Mouse (Mus musculus): ENCODE measurements around the gene Vsig10l.
A peak's percentile ranks its signal among the peaks of the same experiment; 100 is the strongest.

The Vsig10l gene

DNA sequence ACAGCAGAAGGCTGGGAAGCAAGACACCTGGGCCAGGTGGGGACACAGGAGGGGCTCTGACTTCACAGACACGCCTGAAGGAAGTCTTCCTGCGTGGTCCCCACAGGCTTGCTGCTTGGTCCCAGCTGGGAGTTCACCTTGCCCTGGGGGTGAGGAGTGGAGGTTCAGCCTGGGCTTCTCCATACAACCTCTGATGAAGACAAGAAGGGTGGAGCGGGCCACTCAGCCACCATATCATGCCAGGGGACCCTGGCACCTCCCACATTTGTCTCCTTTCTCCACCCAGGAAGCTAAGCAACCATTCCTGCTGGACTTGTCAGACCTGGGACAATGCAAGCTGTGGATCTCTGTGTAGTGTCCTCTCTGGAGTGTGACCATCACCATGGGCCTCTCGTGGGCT is at the start of gene Vsig10l:
Gene Vsig10l, plus strand, starts transcription at position 301 of the 400 bp plus-strand sequence.
- no peak for DNase-seq (ENCODE audit: low spot score in 2 of 2)

GRCm38 (mm10) chr7:43417298-43417697 is 45.7 kb upstream of the Vsig10l start:
- peak in 1 of 2 experiments; percentile 32 for DNase-seq (ENCODE audit: low spot score in 2 of 2)

DNA sequence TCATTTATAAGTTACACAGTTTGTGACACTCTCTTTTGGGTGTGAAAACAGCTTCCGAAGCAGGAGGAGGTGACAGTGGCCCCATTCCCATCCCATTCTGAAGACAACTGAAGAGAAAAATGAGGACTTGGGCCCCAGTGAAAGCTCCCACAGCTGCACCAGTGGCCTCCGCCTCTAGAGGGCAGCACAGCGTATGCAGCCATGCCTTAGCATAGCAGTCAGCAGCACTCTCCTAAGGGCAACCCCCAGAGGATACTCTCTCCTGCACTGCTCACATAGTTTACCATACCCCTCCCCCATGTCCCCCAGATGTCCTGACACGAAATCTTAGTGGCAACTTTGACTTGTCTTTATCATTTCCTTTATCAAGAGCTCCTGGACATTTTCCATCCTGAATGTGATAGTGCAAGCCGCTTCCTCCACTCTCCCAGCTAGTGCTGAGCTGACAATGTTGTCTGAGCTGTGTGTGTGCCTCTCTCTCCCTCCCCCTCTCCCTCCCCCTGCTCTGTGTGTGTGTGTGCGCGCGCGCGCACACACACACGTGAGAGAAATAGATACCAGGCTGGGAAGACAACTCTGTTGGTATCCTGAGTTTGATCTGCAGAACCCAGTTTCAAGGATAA is 39.8 kb upstream of the Vsig10l start:
- DNase-seq (ENCODE audit: low spot score in 2 of 2), result peak; percentile 72 to 87

DNA sequence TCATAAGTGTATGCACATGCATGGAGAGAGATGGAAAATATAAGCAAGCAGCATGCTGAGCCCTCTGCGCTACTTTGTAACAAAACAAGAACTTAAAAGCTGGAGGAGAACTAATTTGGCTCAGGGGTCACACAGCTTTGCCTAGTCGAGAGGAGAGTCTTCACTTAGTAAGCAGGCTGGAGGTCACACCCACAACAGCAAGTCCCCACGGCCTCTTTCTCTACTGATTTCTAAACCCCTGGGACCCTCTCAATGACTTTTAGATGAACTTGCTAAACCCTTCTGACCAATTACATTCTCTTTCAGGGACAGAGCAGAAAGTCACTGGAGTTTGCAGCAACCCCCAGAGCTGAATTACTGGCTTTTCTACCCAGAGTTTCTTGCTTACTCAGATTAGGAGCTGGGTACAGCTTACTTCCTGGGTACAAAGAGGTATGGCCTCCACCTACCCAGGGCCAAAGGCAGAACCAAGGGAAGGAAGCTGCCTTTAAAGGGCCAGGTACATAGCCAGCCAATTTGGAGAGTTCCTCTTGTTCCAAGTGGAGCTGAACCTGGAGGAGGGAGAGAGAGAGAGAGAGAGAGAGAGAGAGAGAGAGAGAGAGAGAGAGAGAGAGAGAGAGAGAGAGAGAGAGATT is 38.8 kb upstream of the Vsig10l start:
- no peak for DNase-seq (ENCODE audit: low spot score in 2 of 2)

GRCm38 (mm10) chr7:43427406-43427805 is 35.5 kb upstream of the Vsig10l start, which contains the start of gene Lim2:
Gene Lim2, plus strand, starts transcription at chr7:43427670.
- DNase-seq (ENCODE audit: low spot score in 2 of 2), result no peak

- DNase-seq (ENCODE audit: low spot score in 2 of 2), result no peak
Observed at GRCm38 (mm10) chr7:43429500-43429899, 33.5 kb upstream of the Vsig10l start.

DNA sequence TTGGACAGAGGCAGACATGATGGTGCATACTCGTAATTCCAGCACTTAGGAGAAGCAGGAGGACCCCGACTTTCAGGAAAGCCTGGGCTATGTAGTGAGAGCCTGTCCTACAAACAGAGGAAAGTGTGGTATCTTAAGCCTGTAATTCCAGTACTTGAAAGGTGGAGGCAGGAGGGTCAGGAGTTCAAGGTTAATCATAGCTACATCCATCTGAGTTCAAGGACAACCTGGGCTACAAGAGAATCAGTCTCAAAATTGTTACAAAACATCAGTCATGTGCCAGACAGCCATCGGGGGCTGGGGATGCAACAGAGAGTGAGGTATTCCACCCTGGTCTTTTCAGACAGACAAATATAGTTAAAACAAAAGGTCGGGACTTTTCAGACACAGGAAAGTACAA is 30.1 kb upstream of the Vsig10l start:
- no peak for DNase-seq (ENCODE audit: low spot score in 2 of 2)

- DNase-seq (ENCODE audit: low spot score in 2 of 2), result no peak
Observed at GRCm38 (mm10) chr7:43434676-43435075, 28.3 kb upstream of the Vsig10l start.

- no peak for DNase-seq (ENCODE audit: low spot score in 2 of 2)
Observed at GRCm38 (mm10) chr7:43436341-43437255, 26.4 kb upstream of the Vsig10l start, which contains the start of gene Nkg7. Gene Nkg7, plus strand, starts transcription at chr7:43437073.

- no peak for DNase-seq (ENCODE audit: low spot score in 2 of 2)
Observed at GRCm38 (mm10) chr7:43438611-43439010, 24.3 kb upstream of the Vsig10l start.

DNA sequence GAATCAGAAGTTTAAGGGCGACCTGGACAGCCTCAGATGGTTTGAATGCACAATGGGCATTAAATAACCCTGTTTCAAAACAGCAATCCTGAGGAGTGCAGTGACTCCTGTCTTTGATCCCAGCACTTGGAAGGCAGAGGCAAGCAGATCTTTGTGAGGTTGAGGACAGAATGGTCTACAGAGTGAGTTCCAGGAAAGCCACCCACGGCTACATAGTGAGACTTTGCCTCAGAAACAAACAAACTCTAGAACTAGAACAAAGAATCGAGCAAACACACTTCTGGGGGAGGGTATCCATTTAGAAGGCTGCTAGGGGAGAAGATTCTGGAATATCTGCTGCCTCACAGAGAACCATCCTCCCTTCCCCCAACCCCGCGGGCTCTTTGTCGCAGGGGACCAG is 22.5 kb upstream of the Vsig10l start, which contains the start of gene Cldnd2:
Gene Cldnd2, plus strand, starts transcription at position 301 of the 400 bp plus-strand sequence.
- DNase-seq (ENCODE audit: low spot score in 2 of 2), result no peak

DNA sequence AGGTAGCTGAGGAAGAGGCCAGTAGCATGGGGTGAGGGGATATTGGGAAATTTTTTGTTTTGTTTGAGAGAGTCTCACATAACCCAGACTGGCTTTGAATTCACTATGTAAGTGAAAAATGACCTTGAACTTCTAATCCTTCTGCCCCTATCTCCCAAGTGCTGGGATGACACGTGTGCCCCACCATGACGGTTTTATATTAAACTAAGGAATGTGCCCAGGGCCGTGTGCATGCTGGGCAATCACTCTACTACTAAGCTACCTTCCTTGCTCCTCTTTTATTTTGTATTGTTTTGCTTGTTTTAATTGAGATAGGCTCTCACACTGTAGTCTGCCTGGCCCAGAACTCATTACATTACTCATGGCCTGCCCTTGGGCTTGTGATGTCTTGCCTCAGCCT is 21.9 kb upstream of the Vsig10l start:
- no peak for DNase-seq (ENCODE audit: low spot score in 2 of 2)

DNA sequence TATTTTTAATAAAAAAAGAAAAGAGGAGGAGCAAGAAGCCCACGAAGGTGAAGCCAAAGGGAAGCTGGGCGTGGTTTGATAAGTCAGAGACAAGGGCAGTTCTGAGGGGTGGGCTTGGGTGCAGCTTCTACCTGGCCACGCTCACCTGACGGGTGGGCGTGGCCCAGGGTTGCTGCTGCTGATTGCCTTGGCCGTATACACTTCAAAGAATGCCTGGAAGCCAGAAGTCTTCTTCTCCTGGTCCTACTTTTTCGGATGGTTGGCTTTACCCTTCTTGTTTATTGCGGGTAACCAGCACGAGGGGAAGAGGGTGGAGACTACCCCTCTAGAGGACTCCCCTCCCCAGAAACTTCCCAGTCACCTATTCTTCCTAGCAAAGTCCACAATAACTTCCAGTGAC is 20.3 kb upstream of the Vsig10l start:
- DNase-seq (ENCODE audit: low spot score in 2 of 2), result no peak

- DNase-seq (ENCODE audit: low spot score in 2 of 2), result peak; percentile 63 to 76
Observed at GRCm38 (mm10) chr7:43443126-43443916, 19.6 kb upstream of the Vsig10l start.

DNA sequence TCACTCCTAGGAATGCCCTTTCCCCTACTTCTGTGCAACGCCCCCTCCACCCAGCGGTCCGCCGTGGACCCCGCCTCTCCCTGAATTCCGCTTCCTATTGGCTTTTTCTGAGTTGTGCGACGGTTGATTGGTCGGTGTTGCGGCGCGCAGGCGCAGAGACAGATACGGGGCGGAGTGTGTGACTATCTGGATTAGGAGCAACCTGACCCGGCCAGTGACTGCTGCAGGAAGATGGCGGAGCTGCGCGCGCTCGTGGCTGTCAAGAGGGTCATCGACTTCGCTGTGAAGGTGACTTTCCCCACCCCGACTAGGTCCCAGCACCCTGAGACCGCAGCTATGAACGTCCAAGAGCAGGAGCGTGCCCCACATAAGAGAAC is 19.0 kb upstream of the Vsig10l start, which contains the start of the genes Etfb and Gm45233:
Gene Etfb, plus strand, starts transcription at position 167 of the 377 bp plus-strand sequence.
Gene Gm45233, plus strand, starts transcription at position 212 of the 377 bp plus-strand sequence.
- DNase-seq (ENCODE audit: low spot score in 2 of 2), result peak; percentile 79 to 93

- DNase-seq (ENCODE audit: low spot score in 2 of 2), result no peak
Observed at GRCm38 (mm10) chr7:43447801-43448200, 15.2 kb upstream of the Vsig10l start.

DNA sequence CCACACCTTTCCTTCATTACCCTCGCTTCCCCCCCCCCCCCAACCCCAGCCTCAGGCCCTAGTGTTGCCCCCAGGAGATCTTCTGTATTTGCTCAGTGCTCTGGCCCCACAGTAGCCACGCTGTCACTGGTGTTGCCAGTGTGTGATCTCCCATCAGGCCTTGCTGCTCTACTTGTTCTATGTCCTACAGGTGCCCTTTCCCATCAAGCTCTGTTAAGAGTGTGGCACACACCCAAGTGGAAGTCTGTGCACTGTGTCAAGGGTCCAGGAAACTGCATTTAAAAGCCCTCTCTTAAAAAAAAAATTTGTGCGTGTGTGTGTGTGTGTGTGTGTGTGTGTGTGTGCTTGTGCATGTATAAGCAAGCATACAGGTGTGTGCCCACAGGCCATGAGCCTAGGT is 14.7 kb upstream of the Vsig10l start:
- DNase-seq (ENCODE audit: low spot score in 2 of 2), result no peak

- DNase-seq (ENCODE audit: low spot score in 2 of 2), result no peak
Observed at GRCm38 (mm10) chr7:43449811-43450210, 13.1 kb upstream of the Vsig10l start.

- DNase-seq (ENCODE audit: low spot score in 2 of 2), result no peak
Observed at GRCm38 (mm10) chr7:43451726-43452125, 11.2 kb upstream of the Vsig10l start.

- DNase-seq (ENCODE audit: low spot score in 2 of 2), result peak; percentile 27 to 76
Observed at GRCm38 (mm10) chr7:43452609-43453008, 10.3 kb upstream of the Vsig10l start.
